Mouse (Mus musculus) right cerebral cortex, postnatal 4 days (tissue): ENCODE results near the gene Gm5415.
"Not testable (repeated sequence)": the region's sequence is repeated elsewhere in the genome, so short reads cannot be mapped to it uniquely, and the experiment has no call there.

Source experiments
- DNase-seq: peaks from one replicate; pipeline ENCODE4 v3.0.0-alpha.2; 2022

Gm5415 gene

GRCm38 (mm10) chr1:32547194-32547593 is at the start of gene Gm5415:
Gene Gm5415 (minus strand): TSS chr1:32547294.
- DNase-seq: not testable (repeated sequence)

GRCm38 (mm10) chr1:32568901-32569300 is 21.8 kb upstream of the Gm5415 start:
- no peak for DNase-seq

- DNase-seq: no peak
Measured at GRCm38 (mm10) chr1:32553925-32554324, 6.8 kb upstream of the Gm5415 start.

GRCm38 (mm10) chr1:32553459-32553858 is 6.4 kb upstream of the Gm5415 start:
- DNase-seq: no peak

GRCm38 (mm10) chr1:32503381-32503780 is 43.7 kb downstream of the Gm5415 start:
- DNase-seq: no peak
